Mouse (Mus musculus): ENCODE measurements around the gene Abi3. TPM values are rescaled to one million over a fixed set of nuclear protein-coding genes. Genes with fewer than 3 reads are reported as not detected.
"Not testable (repeated sequence)": the region's sequence is repeated elsewhere in the genome, so short reads cannot be mapped to it uniquely, and the experiment has no call there.

Abi3 gene
- 0.96 and 1.5 TPM in 2 replicates for polyA plus RNA-seq (2015; fragmentation: Nextera tagmentation; extraction: Ambion mirVana)

DNA sequence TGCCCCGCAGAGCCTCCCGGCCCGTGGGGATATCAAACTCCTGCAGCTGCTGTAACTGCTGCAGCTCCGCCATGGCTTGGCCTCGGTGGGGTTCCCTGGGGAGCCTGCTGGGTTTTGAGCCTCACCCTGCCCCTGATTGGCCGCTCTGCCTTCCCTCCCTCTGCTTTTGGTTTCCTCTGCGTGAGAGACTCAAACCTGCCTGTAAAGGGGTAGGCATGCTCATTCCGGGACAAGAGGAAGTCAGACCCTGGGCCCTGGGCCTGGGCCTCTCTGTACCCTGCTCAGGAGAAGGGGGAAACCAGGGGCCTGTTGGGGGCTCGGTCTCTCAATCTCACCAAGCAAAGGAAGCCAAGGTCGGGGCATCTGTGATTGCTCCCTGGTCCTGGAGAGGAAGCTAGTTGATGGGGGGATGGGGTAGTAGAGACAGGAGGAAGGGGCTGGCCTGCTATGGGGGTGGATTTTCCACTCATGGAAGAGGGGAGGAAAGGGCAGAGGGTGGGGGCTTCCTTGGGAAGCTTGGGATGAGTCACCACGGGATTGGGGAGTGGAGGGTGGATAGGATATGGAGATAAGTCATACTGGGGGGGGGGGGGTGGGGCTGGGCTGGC, at the start of gene Abi3:
Gene Abi3 (minus strand): TSS at position 403 of the 608 bp plus-strand sequence.
- no peak within 1 kb of the TSS for H3K27ac ChIP-seq
- 0 out of 2 replicates have a peak within 1 kb of the TSS, but pooled peaks have one; percentile 12 for H3K9ac ChIP-seq
- H3K9me3 ChIP-seq (replicated peaks), result no peaks in the 10 kb centered on the region
- 12% methylated on average over 11 of the region's 11 CpGs for WGBS
- H3K36me3 ChIP-seq (ENCODE audit: poor library complexity, severe bottlenecking), result no peaks in the 10 kb centered on the region
- H3K4me1 ChIP-seq, result peaks cover 5% of the 10 kb centered on the region; the same call in 1 of the 2 replicates
- ATAC-seq, result no peak
- peaks cover 41% of the 10 kb centered on the region for H3K27me3 ChIP-seq
- H3K4me2 ChIP-seq, result no peak within 1 kb of the TSS
- no peak within 1 kb of the TSS for H3K4me3 ChIP-seq

DNA sequence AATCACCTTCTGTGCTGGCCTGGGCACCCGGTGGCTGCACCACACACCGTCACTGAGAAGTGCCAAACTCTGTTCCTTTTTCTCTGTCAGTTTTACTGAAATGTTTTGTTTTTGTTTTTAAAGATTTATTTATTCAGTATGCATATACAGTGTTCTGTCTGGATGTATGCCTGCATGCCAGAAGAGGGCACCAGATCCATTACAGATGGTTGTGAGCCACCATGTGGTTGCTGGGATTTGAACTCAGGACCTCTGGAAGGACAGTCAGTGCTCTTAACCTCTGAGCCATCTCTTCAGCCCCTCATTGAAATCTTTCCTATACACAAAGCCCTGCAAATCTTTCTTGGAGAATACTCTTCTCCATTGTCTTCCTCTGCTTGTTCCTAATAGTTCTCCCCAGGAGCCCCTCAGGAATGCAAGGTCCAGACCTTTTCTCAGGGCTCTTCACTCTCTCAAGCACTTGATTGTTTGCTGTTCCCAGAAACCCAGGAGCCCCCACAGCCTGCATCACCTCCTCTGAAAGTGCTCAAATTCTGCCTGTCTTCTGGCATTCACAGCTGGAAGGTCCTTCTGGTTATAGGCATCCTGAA, 48.3 kb upstream of the Abi3 start:
- ATAC-seq, result no peak

DNA sequence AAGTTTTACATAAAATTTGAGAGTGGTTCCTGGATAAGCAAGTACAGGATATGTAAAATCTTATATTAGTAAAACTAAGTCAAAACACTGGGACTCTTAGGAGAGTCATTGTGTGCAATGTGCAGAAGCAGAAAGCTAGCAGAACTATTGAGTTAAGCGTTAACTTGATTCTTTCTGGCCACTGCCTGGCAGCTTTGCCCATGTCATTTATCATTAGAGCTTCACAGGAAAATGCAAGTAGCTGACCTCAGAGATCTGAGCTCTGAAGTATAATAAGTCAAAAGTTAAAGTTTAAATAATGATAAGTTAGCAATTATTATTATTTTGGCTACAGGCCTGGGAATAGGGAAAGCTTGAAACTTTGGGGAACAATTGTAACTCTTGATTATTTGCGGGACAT, 37.6 kb upstream of the Abi3 start:
- H3K27me3 ChIP-seq; H3K9ac ChIP-seq; H3K27ac ChIP-seq; H3K36me3 ChIP-seq (ENCODE audit: poor library complexity, severe bottlenecking); H3K4me1 ChIP-seq; ATAC-seq; H3K4me3 ChIP-seq; H3K4me2 ChIP-seq; H3K9me3 ChIP-seq (replicated peaks): not testable (repeated sequence)
- WGBS, result 83% methylated on average over 2 of the region's 2 CpGs

More for the DNA sequence above, 48.3 kb upstream of the Abi3 start:
- H3K4me2 ChIP-seq, result no peak overlapping the region
- WGBS, result 74% methylated on average over 2 of the region's 2 CpGs
- H3K9ac ChIP-seq, result no peak overlapping the region
- no peaks in the 10 kb centered on the region for H3K4me1 ChIP-seq
- H3K27ac ChIP-seq, result no peak overlapping the region
- H3K9me3 ChIP-seq (replicated peaks), result 0 out of 2 replicates have a peak, but pooled peaks cover 3% of the 10 kb centered on the region
- no peaks in the 10 kb centered on the region for H3K27me3 ChIP-seq
- H3K36me3 ChIP-seq (ENCODE audit: poor library complexity, severe bottlenecking), result no peaks in the 10 kb centered on the region
- H3K4me3 ChIP-seq, result no peak overlapping the region

DNA sequence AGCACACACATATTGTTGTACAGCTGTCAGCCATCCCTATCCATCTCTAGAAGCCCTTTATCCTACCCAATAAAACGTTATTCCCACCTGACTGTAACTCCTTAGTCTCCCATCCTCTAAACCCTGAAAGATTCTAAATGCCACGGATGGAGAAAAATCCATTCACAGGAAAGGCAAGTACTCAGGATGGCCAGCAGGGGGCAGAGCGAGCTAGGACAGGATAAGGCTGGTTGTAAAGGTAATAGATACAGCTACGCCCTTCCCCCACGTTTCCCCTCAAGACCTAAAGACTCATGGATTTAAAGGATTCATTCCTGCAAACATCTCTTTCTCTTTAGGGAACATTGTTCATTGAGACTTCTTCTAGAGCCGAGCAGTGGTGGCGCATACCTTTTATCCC, 34.0 kb upstream of the Abi3 start:
- H3K36me3 ChIP-seq (ENCODE audit: poor library complexity, severe bottlenecking), result no peaks in the 10 kb centered on the region
- H3K9me3 ChIP-seq (replicated peaks), result no peaks in the 10 kb centered on the region
- no peaks in the 10 kb centered on the region for H3K4me1 ChIP-seq
- 0 out of 2 replicates have a peak overlapping the region, but pooled peaks have one; percentile 11 for H3K4me2 ChIP-seq
- WGBS, result 18% methylated on average over 7 of the region's 7 CpGs
- H3K9ac ChIP-seq, result no peak overlapping the region
- no peak for ATAC-seq
- no peak overlapping the region for H3K27ac ChIP-seq
- no peaks in the 10 kb centered on the region for H3K27me3 ChIP-seq
- H3K4me3 ChIP-seq, result no peak overlapping the region

DNA sequence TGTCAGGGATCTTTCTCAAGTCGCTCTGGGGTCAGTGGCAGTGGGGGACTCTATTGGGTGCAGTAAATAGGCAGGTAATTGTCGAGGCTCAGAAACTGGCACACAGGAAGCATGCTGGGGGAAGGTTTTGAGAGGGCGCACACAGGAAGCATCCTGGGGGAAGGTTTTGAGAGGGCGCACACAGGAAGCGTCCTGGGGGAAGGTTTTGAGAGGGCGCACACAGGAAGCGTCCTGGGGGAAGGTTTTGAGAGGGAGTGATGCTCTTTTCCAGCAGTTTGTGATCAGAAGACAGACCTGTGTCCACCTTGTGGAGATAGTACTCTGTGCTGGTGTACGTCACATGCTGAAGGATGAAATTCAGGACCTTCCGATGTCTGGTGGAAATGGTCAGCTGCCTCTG, 33.5 kb upstream of the Abi3 start:
- H3K4me3 ChIP-seq, result no peak overlapping the region
- ATAC-seq, result no peak
- no peaks in the 10 kb centered on the region for H3K9me3 ChIP-seq (replicated peaks)
- 0 out of 2 replicates have a peak overlapping the region, but pooled peaks have one; percentile 11 for H3K4me2 ChIP-seq
- H3K9ac ChIP-seq, result no peak overlapping the region
- H3K27ac ChIP-seq, result no peak overlapping the region
- WGBS, result 23% methylated on average over 9 of the region's 9 CpGs
- H3K4me1 ChIP-seq, result no peaks in the 10 kb centered on the region
- no peaks in the 10 kb centered on the region for H3K36me3 ChIP-seq (ENCODE audit: poor library complexity, severe bottlenecking)
- no peaks in the 10 kb centered on the region for H3K27me3 ChIP-seq

DNA sequence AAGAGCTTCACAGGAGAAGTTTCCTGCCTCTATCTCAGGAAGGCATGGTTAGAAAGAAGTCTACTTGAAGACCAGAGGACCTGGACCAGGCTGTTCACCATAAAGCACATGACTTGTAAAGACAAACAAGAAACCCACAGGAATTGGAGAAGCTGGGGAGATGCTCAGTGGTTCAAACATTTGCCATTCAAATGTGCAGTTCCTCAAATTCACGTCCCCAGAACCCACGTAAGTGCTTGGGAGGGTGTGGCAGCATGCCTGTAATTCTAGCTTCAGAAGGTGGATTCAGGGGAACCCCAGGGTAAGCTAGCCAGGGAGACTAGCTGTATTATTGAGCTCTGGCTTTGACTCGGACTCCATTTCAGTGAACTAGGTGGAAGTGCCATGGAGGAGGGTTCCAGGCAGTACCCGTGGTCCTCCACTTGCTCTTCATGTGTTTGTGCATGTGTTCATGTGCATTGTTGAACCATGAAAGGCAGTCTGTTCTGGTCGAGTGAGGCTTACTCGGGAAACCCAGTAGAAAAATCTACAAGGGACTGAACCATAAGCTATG, 27.7 kb upstream of the Abi3 start:
- no peaks in the 10 kb centered on the region for H3K36me3 ChIP-seq (ENCODE audit: poor library complexity, severe bottlenecking)
- H3K4me3 ChIP-seq, result no peak overlapping the region
- WGBS, result 77% methylated on average over 6 of the region's 6 CpGs
- H3K9me3 ChIP-seq (replicated peaks), result no peaks in the 10 kb centered on the region
- H3K27me3 ChIP-seq, result no peaks in the 10 kb centered on the region
- no peak for ATAC-seq
- H3K4me2 ChIP-seq, result no peak overlapping the region
- no peak overlapping the region for H3K9ac ChIP-seq
- no peak overlapping the region for H3K27ac ChIP-seq
- no peaks in the 10 kb centered on the region for H3K4me1 ChIP-seq

DNA sequence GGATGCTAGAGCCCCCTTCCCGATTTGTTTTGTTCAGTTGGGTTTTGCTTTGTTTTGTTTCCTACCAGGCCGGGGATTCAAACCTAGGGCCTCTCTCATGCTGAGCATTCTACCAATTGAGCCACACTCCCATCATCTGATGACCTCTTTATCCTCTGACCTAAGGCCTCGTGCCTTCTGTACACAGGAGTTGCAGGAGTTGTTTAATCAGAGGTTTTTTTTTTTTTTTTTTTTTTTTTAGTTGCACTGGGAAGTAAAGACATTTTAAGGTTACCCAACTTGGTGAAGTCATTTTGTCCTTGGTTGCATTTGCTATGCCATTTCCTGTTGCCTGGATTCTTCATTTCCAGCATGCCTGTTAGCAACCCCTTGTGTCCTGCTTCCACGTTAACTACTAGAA, 27.2 kb upstream of the Abi3 start:
- H3K9ac ChIP-seq, result no peak overlapping the region
- no peaks in the 10 kb centered on the region for H3K4me1 ChIP-seq
- H3K9me3 ChIP-seq (replicated peaks), result no peaks in the 10 kb centered on the region
- no peaks in the 10 kb centered on the region for H3K27me3 ChIP-seq
- no peak for ATAC-seq
- H3K36me3 ChIP-seq (ENCODE audit: poor library complexity, severe bottlenecking), result no peaks in the 10 kb centered on the region
- H3K27ac ChIP-seq, result no peak overlapping the region
- H3K4me3 ChIP-seq, result no peak overlapping the region
- 81% methylated on average over 4 of the region's 4 CpGs for WGBS
- no peak overlapping the region for H3K4me2 ChIP-seq

DNA sequence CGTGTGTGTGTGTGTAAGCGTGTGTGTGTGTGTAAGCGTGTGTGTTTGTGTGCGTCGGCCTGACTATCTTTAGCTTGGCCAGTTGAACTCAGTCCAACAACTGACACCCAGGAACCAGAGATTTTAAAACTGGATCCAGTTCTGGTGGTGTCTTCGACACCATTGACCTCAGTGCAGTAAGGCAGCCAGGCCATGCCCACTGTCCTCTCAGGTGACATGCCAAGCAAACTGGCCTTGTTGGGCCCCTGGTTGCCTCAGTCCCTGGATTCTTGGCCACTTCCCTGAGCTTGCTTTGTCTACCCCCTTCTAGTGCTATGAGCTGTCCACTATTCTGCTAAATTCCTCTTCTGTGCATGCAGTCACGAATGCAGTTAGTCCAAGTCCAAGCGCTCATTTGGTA, 19.1 kb upstream of the Abi3 start:
- ATAC-seq, result no peak
- no peaks in the 10 kb centered on the region for H3K36me3 ChIP-seq (ENCODE audit: poor library complexity, severe bottlenecking)
- no peak overlapping the region for H3K27ac ChIP-seq
- no peaks in the 10 kb centered on the region for H3K27me3 ChIP-seq
- no peak overlapping the region for H3K4me3 ChIP-seq
- no peak overlapping the region for H3K4me2 ChIP-seq
- H3K9ac ChIP-seq, result no peak overlapping the region
- peaks cover 15% of the 10 kb centered on the region for H3K4me1 ChIP-seq
- H3K9me3 ChIP-seq (replicated peaks), result no peaks in the 10 kb centered on the region
- 92% methylated on average over 8 of the region's 8 CpGs for WGBS

DNA sequence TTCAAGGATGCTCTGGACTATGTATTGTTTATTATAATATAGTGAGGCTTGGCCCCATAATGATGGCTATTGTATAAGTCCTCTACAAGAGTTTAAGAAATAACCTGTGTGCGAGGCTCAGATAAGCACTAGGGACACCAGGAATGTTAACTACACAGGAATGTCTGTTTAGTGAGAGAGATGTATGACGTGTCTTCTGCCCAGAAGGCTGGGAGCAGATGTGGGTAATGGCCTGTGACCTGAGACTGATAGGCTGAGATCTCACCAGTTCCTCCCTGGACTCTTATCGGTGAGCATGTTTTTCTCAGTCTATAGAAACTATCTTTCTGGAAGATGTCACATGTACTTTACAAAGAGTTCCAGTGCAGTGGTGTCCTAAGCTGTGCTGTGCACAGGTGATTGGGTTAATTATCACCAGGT, 17.8 kb upstream of the Abi3 start:
- WGBS, result 44% methylated on average over 3 of the region's 3 CpGs
- Histone ChIP-seq H3K4me3 (peak overlapping the region; percentile 78), H3K4me1 (peaks cover 15% of the 10 kb centered on the region), H3K36me3 (ENCODE audit: poor library complexity, severe bottlenecking) (no peaks in the 10 kb centered on the region), H3K27me3 (no peaks in the 10 kb centered on the region), H3K27ac (peak overlapping the region; percentile 44; the same call in 1 of the 2 replicates), H3K4me2 (peak overlapping the region; percentile 70), H3K9me3 (replicated peaks) (no peaks in the 10 kb centered on the region), H3K9ac (peak overlapping the region; percentile 70)
- ATAC-seq, result no peak

DNA sequence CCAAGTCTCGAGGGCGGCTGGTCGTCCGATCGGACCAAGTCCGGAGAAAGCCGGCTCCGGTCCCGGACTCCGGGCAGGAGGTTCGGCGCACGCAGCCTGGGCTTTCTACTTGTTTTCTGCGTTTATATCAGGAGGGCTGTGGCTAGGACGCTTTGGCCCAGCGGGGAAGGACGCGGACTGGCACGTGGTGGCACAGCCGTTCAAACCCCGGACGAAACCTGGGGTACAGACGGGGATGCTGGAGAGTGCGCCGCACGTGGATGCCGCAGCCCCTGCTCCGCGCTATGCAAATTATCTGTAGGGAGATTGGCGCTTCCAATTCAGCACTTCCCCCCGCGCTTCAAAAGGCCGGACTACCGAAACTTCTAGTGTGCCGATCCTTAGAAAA, 17.2 kb upstream of the Abi3 start:
- H3K27me3 ChIP-seq, result no peaks in the 10 kb centered on the region
- peak; percentile 67 for ATAC-seq
- H3K36me3 ChIP-seq (ENCODE audit: poor library complexity, severe bottlenecking), result no peaks in the 10 kb centered on the region
- H3K9me3 ChIP-seq (replicated peaks), result no peaks in the 10 kb centered on the region
- peak overlapping the region; percentile 70 for H3K4me2 ChIP-seq
- H3K27ac ChIP-seq, result peak overlapping the region; percentile 86
- under 1% methylated on average over 35 of the region's 35 CpGs for WGBS
- H3K9ac ChIP-seq, result peak overlapping the region; percentile 70
- H3K4me1 ChIP-seq, result peaks cover 15% of the 10 kb centered on the region
- peak overlapping the region; percentile 78 for H3K4me3 ChIP-seq

DNA sequence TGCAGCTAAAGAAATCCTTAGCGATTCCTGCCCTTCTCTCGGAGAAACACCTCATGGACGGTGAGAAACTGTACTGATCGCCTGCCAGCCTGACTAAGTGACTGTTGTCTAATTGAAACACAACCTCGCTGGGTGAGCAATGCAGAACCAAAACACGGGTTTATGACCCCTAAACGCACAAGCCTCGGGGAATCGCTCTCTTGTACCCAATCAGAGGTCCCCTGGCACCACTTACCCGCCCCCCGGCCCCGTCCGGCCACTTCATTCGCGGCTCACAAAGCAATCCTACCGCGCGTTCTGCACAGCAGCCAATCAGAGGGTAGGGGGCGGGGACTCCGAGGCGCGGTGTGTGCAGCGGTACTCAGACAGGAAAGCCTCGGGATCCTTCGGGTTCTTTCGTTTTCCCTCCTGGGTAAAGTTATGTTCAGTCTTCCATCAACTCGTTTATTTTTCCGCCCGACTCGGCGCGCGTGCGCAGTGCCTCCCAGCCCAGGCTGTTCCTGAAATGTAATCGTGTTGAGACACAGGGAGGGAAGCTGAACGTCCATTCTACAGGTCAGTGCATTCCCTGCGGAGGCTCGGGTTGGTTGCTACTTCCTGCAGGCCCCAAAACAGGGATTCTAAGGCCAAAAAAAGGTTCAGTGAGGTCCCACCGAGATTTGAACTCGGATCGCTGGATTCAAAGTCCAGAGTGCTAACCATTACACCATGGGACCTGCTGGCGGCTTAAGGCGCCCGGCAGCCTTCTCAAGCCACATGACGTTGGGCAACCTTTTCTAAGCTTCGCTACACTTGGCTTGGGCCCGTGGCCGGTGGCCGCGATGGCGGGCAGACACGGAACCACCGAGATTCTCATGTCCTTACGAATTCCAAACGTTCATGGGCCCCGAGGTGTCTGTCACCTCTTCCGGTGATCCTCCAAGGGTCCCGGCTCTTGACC, 16.5 kb upstream of the Abi3 start:
- WGBS, result under 1% methylated on average over 58 of the region's 58 CpGs
- ATAC-seq, result peak; percentile 99

More for the DNA sequence above, 16.5 kb upstream of the Abi3 start:
- H3K4me3 ChIP-seq, result peak overlapping the region; percentile 78
- no peaks in the 10 kb centered on the region for H3K27me3 ChIP-seq
- H3K4me2 ChIP-seq, result peak overlapping the region; percentile 70
- no peaks in the 10 kb centered on the region for H3K9me3 ChIP-seq (replicated peaks)
- H3K4me1 ChIP-seq, result peaks cover 15% of the 10 kb centered on the region
- H3K27ac ChIP-seq, result peak overlapping the region; percentile 86
- peak overlapping the region; percentile 70 for H3K9ac ChIP-seq
- no peaks in the 10 kb centered on the region for H3K36me3 ChIP-seq (ENCODE audit: poor library complexity, severe bottlenecking)
